Mouse (Mus musculus): ENCODE measurements at regions not wholly inside any gene's neighbourhood (a gene's known extent, or its start where the extent isn't known, plus 50 kb on each side); places are given as distances from the start of the nearest gene placed in this dataset.

- DNase-seq (ENCODE audit: low spot score), result no peak
Observed at GRCm38 (mm10) chr3:115655020-115655419, 59.9 kb downstream of the S1pr1 start.

DNA sequence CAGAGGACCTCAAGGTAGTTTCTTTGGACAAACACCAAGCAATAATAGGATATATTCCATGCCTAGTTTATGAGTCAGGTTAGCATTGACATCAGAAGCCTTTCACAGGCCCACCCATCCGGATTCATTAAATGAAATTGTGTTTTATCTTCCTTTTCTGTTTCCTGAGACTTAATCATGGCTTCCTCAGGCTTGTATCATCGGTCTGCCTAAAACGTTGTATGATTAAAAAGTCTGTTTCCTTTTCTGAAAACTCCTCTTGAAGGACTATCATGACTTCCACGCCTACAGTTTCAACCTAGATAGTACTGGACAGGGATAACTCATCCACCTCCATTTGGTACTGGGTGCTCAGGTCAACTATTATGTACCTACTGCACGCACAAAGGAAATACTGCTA, 62.6 kb downstream of the S1pr1 start:
- no peak for DNase-seq (ENCODE audit: low spot score)

GRCm38 (mm10) chr3:115649338-115650117, 65.3 kb downstream of the S1pr1 start:
- no peak for DNase-seq (ENCODE audit: low spot score)

GRCm38 (mm10) chr3:115646993-115647392, 67.9 kb downstream of the S1pr1 start:
- DNase-seq (ENCODE audit: low spot score), result no peak

GRCm38 (mm10) chr3:115644307-115644706, 70.6 kb downstream of the S1pr1 start:
- no peak for DNase-seq (ENCODE audit: low spot score)

DNA sequence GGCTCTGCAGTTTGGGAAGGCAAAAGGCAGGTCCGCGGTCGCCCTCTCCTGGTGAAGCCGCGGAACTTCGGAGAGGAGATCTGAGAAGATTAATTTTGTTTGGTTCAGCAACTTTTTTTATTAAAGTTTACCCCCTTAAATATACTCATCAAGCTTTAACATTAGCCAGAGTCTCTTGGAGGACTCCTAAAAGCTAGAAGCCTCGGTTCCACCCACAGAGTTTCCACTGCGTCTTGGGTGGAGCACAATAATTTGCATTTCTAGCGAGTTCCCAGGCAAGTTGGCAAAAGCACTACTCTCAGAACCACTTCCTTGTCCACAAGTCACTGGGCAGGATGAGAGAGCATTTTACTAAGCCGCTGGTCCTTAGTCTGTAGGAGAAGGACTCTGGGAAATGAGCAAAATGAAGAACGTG, 72.0 kb downstream of the S1pr1 start:
- DNase-seq (ENCODE audit: low spot score), result peak; percentile 82

GRCm38 (mm10) chr3:115642001-115642845, 72.6 kb downstream of the S1pr1 start:
- no peak for DNase-seq (ENCODE audit: low spot score)

GRCm38 (mm10) chr3:115641411-115641810, 73.5 kb downstream of the S1pr1 start:
- DNase-seq (ENCODE audit: low spot score), result no peak

DNA sequence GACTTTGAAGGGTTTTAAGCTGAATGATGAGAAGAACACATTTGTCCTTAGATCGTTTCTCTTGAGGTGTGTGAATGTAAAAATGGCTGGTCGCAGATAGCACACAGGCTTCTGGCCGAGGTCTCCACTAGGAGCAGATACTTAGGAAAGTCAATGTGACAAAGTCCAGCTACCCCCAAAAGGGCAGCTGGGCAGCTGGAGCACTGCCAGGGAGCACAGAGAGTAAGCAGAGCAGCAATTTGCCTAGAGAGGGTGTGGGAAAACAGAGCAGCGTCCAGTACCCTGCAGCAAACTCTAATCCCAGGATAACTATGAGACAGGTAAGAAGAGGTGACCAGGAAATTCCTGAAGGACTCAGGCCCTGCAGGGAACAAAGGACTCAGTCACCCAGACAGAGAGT, 79.4 kb downstream of the S1pr1 start:
- no peak for DNase-seq (ENCODE audit: low spot score)

GRCm38 (mm10) chr3:115635081-115635480, 79.8 kb downstream of the S1pr1 start:
- DNase-seq (ENCODE audit: low spot score), result no peak

DNA sequence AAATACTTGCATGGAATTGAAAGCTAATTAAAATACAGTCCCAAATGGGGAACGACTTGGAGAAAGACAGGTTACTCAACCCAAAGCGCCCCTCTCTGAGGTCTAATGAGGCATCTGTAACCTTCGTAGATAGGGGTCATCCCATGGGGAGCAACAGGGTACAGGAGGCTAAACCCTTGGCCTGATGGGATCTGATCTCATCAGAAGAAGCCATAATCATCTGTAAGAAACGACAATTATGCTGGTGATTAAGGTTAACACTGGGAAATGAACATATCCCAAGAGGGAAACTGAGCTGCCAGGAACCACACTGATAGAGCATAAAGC, 82.5 kb downstream of the S1pr1 start:
- no peak for DNase-seq (ENCODE audit: low spot score)

GRCm38 (mm10) chr3:115631573-115632416, 83.1 kb downstream of the S1pr1 start:
- DNase-seq (ENCODE audit: low spot score), result peak; percentile 31

- DNase-seq (ENCODE audit: low spot score), result no peak
Observed at GRCm38 (mm10) chr3:115622920-115623319, 92.0 kb downstream of the S1pr1 start.

GRCm38 (mm10) chr3:115622300-115622699, 92.6 kb downstream of the S1pr1 start:
- peak; percentile 34 for DNase-seq (ENCODE audit: low spot score)

GRCm38 (mm10) chr3:115619970-115620369, 94.9 kb downstream of the S1pr1 start:
- no peak for DNase-seq (ENCODE audit: low spot score)

GRCm38 (mm10) chr3:115615994-115616598, 98.8 kb downstream of the S1pr1 start:
- DNase-seq (ENCODE audit: low spot score), result peak; percentile 44

DNA sequence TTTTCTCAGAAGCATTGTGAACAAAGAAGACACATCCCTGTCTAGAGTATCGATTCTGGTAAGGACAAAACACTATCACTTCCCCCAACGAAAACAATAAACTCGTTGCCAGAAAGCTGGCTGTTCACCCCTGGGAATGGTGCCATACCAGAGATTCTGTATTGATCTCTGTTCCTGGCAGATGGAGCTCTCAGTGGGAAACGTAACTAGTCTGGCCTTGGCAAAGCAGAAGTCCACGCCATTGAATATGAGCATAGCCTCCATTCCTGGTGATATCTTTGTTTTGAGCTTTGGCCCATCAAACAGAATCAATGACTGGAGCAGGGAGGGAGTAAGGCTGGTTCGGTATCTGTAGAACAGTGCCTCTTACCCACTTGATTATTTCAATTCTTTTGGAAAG, 102.0 kb downstream of the S1pr1 start:
- DNase-seq (ENCODE audit: low spot score), result no peak

DNA sequence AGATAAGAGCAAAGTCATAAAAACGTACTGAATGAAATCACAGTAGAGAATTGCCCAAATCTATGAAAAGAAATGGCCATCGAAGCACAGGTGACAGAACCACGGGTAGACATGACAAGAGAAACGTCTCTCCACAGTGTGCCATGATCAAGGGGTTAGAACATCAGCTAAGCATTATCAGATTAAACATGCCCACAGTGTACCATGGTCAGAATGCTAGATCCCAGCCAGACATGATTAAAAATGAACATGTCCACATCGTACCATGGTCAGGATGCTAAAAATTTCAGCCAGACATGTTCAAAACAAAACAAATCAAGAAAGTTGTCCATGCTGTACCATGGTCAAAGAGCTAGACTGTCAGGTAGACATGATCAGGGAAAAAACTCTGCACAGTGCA, 106.8 kb downstream of the S1pr1 start:
- no peak for DNase-seq (ENCODE audit: low spot score)

DNA sequence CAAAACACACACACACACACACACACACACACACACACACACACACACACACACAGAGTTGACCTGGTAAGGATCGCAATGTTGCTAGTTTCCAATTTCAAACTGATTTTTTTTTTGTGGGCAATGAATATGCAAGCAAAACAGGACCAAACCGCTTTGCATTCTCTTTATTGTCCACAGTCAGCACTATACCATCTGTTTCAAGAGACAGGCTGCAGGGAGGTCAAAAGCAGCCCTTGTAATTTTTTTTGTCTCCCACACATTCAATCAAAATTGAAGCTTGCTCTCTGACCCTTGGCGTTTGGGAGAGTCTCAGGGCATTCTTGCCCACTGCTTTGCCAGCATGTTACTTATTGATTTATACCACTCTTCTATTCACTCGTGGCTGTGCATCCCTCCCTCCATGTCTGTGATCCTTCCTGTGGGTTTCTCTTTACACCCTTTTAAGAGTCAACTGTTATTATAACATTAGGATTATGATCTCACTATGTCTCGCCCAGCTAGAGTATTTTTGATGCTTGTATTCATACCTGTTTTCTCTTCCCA, 110.1 kb downstream of the S1pr1 start:
- no peak for DNase-seq (ENCODE audit: low spot score)

DNA sequence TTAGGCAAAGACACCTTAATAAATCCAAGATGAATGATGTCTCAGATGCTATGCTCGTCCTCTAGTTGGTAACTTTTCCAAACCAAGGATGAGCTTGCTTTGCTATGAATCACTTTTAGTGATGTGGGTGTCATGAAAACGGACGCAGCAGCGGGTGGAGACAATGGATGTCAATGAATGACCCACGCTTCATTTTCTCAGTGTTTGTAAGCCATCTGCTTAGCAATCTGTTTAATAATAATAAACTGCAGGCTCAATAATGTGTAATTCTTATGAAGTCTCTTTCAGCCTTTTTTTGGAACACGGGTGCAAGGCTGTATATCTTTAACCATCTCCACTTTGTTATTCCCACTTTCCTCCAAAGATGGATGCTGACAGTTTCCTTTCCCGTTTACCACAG, 110.6 kb downstream of the S1pr1 start:
- DNase-seq (ENCODE audit: low spot score), result no peak

DNA sequence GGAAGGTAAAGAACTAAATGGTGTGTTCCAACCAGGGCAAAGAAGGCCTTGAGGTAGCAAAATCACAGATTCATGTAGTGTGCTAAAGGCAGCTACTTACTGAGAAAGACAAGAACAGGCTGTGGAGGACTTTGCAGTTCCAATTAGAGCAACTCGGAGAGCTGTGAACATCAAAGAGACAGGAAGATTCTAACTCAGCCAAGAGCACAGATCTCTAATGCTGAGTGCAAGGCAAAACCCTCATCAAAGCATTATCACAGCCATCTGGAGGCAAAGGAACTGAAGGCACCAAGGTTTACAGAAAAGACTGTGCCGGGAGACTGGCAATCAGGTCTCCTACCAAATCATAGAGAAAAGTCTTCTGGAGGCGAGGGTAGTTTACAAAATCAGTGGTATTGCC, 111.1 kb downstream of the S1pr1 start:
- DNase-seq (ENCODE audit: low spot score), result no peak

DNA sequence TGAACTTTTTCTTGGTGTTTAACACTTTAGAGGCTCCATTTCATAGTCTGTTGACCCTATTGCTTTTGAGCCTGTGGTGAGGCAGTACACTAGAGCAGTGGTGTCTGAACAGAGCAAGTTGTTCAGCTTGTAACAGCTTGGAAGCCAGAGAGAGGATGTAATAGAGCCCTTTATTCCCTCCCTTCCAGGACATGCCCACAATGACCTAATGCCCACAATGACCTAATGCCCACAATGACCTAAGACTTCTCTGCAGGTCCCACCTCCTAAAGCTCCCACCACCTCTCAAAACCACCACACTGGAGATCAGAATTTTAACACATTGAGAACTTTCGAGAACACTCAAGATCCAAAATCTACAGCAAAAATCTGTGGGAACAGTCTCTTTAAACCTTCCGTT, 115.6 kb downstream of the S1pr1 start:
- no peak for DNase-seq (ENCODE audit: low spot score)

Data from layer of hippocampus, adult 11-12 months (tissue).